Mouse (Mus musculus) CD4-positive helper T cell, adult 2 months (primary cell): ENCODE results near the gene Mrvi1.
A peak's percentile ranks its signal among the peaks of the same experiment; 100 is the strongest.

ENCODE experiments used
- DNase-seq: peaks from one replicate; pipeline ENCODE4 v3.0.0-alpha.2; 2012; ENCODE audit warnings: low read depth, missing footprints, low spot score

Mrvi1 gene

DNA sequence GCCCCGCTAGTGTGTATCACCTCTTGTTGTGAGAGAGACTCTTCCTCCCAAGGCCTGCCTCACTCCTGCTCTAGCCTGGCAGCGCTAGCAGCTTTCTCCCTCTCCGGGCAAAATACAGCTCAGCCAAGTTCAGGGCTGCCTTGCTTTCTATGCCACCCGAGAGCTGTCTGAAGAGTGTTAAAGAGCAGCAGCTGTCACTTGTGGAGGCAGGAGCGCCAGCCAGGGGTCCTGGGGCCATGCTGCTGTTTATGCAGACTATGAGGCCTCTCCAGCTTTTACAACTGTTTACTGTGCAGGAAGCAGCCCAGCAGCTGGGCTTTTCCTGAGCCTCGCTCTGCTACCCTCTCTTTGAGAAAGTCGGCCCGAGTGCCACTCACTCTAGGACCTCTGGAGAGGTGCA, 1.2 kb downstream of the Mrvi1 start:
- DNase-seq, result no peak

DNA sequence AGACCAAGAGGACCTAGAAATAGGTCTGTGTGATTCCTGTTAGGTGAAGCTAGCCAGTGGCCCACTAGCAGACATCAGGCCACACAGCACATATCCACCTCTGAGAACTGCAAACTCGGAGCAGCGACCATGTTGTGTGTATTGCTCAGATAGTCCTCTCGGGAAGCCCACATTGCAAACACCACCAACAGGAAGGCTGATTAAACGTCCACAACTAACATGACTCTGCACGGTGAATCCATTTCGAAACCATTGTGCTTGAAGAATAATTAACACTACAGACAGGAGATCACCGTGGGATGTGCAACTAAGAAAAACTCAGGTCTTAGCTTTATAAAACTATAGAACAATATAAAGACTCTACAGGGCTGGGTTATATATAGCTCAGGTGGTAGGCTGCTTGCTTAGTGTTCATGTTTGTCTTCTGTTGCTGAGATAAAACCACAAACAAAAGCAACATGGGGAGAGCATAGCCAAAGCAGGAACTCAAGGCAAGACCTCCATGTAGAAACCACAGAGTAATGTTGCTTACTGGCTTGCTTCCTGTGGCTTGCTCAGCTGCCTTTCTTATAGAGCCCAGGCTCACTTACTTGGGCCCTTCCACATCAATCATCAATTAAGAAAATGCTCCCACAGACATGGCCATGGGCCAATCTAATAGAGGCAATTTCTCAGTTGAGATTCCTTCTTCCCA, 4.4 kb downstream of the Mrvi1 start:
- peak; percentile 34 for DNase-seq

GRCm38 (mm10) chr7:110973450-110973849, 8.8 kb downstream of the Mrvi1 start:
- DNase-seq, result no peak

DNA sequence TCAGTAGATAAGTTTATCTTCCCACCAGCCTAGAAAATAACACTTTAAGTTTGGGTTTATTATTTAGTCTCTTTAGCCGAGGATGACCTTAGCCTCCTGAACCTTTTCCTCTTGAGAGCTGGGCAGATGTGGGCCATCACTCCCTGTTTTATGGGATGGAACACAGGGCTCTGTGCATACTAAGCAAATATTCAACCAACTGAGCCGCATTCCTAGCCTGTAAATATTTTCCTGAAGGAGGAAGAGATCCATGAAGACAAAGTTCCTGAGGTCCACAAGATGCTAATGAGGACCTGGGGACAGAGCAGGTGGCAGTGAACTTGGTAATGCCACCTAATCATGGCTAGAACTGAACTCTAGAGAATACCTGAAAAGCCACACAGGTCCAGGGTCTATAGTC, 9.5 kb downstream of the Mrvi1 start:
- no peak for DNase-seq

DNA sequence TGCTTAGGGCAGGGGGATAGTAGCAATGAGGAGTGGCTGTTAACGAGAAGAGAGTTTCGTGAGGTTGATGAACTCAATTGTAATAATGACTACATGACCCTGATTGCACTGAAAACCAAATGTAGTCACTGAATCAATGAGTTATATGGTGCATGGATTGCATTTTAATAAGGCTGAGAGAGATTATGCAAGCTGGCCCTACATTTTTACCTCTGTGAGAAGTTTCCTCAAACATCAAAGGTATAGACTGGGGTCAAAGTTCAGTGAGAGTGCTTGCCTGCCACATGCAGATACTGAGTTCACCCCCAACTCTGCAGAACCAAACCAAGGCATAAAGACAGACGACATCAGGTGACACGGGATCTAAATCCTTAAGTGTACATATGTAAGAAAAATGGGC, 14.9 kb downstream of the Mrvi1 start:
- DNase-seq, result no peak

- DNase-seq, result no peak
Measured at GRCm38 (mm10) chr7:110966853-110967252, 15.4 kb downstream of the Mrvi1 start.

GRCm38 (mm10) chr7:110965387-110965786, 16.9 kb downstream of the Mrvi1 start:
- DNase-seq, result peak; percentile 60

GRCm38 (mm10) chr7:110963655-110963997, 18.6 kb downstream of the Mrvi1 start:
- no peak for DNase-seq

GRCm38 (mm10) chr7:110962943-110963654, 19.2 kb downstream of the Mrvi1 start:
- DNase-seq, result no peak

- DNase-seq, result no peak
Measured at GRCm38 (mm10) chr7:110962497-110962896, 19.8 kb downstream of the Mrvi1 start.

DNA sequence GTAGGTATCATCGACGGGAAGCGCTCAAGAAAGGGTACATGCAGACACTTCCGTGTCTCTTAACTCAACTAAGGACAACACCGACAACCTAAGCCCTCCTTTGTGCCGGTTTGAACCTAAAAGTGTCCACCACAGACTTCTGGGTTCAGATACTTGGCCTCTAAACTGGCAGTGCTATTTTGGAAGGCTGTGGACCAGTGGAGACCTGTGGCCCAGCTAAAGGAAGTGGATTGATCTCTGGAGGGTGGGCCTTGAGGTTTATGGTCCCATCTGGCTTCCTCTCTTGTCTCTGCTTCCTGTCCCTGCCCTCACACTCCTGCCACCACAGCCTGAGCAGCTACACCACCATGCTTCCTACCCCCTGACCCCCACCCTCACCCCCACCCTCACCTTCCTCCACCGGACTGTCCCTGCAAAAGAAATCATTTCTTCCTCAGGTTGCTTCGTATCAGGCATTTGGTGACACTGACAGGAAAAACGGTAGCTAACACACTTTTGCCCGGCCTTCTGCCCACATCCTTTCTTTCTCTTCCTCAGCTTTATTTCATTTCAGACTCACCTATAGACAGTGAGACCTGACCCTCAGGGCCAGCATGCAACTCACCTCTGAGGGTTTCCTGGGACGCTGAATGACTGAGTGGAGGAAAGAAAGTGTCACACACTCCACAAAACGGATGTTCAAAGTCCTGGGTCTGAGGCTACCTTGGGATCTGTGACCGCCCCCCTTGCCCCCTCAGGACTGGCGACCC, 25.7 kb downstream of the Mrvi1 start:
- DNase-seq, result peak; percentile 60

DNA sequence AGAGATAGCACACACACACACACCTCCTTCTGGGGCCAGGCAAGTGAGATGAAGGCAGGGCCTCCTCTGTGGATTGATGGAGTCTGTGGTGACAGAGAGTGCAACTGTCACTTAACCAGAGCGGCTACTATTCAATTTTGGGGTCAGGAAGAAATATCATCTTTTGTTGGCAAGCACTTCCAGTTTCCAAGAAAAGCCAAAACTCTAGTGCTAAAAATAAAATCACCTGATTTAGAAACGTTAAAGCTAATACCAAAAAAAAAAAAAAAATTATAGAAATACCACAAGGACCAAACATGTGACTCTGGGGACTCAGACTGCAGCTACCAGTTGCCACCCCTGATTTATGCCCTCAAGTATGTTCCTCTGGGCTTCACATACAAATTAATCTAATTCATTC, 26.7 kb downstream of the Mrvi1 start:
- no peak for DNase-seq

GRCm38 (mm10) chr7:110954072-110954858, 28.0 kb downstream of the Mrvi1 start:
- DNase-seq, result no peak

DNA sequence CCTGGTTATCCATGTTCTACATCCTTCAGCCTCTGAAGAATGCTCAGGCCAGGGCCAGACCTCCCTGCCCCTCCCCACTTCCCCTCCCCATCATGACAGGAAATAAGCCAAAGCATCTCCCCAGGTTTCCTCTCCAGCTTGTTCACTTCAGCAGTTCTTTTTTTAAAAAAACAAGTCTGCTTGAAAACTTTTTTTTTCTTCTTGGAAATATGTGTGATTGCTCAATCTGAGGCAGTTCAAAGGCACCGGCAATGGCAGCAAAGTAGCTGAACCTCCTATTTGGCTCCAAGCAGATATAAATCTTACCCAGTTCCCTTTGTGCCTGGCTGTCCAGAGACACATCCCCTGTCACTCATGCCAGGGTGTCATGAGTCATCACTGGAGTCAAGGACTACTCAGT, 29.1 kb downstream of the Mrvi1 start:
- DNase-seq, result peak; percentile 52

GRCm38 (mm10) chr7:110950621-110950925, 31.7 kb downstream of the Mrvi1 start:
- DNase-seq, result no peak

- no peak for DNase-seq
Measured at GRCm38 (mm10) chr7:110949785-110950620, 32.3 kb downstream of the Mrvi1 start.

- no peak for DNase-seq
Measured at GRCm38 (mm10) chr7:110948579-110948978, 33.7 kb downstream of the Mrvi1 start.

DNA sequence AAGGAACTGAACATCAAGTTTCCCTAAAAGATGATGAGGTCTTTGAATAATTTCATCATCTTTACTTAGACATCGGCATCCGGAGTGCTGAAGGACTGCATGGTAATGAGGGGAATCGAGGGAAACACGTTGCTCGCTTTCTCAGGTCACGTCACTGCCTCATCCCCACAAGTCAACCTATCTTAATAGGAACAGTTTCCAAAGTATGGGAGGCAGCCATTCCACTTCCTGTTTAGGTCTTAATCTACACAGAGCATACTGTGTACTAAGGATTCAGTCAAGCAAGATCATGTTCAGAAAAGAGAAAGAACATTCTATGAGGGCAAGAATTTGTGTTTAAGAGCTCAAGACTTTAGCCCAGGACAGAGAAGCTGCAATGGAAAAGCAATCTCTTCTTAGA, 34.6 kb downstream of the Mrvi1 start:
- no peak for DNase-seq

DNA sequence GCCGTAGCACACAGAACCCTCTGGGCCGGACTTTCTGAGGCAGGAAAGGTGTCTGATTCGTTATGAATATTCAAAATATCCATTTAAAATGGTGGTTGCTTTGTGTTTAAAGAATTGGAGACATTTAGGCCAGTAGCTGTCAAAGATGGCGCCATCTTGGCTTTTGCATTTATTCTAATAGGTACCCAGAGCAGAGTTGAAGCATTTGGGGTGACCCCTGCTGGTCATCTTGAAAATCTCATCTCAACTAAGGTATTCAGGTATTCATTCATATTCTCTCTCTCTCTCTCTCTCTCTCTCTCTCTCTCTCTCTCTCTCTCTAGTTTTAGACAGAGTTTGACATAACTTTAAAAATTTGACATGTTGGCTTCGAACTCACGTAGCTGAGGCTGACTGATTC, 35.5 kb downstream of the Mrvi1 start:
- DNase-seq, result peak; percentile 63

- no peak for DNase-seq
Measured at GRCm38 (mm10) chr7:110944321-110944720, 37.9 kb downstream of the Mrvi1 start.
